Mouse (Mus musculus): Measurements from ENCODE around the gene Zfp710. TPM values are rescaled to one million over a fixed set of nuclear protein-coding genes. Genes with fewer than 3 reads are reported as not detected.

Gene Zfp710
- polyA plus RNA-seq, 1 experiment from 2014 or later, result 11.8 TPM

DNA sequence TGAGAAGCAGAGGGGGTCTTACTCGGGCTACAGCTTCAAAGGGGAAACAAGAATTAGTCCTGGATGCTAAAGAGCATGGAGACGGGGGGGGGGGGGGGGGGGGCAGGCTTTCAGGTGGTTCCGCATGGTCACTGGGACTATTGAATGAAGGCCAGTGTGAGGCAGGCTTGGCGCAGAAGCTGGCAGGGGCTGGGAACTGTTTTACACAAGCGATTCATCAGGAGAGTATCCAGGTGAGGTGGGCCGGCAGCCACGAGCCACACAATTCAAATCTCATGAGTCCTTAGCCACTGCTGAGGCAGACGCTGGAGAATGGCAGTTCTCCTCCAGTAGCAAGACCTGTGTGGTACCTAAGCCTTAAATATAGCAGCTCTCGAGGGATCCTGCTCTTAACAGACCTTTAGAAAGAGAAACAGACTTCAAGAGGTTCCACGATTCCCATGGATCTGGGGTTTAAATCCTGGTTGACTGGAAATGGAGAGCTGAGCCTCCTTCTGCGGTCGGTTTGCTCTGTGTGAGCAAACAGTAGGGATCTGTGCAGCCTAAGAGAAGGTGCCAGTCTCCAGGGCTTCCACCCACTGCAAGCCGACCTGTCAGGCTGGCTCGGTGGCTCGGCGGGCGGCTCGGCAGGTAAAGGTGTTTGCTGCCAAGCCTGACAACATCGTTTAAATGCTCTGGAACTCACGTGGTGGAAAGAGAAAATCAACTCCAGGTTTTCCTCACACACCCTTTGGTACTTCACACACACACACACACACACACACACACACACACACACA lies 19.6 kb upstream of the Zfp710 start:
- 57% methylated on average over 20 of the region's 20 CpGs for WGBS (ENCODE audit: insufficient replicate concordance)
- no peaks in the 10 kb centered on the region for H3K36me3 ChIP-seq (ENCODE audit: control insufficient read depth, insufficient read depth, low read length)

DNA sequence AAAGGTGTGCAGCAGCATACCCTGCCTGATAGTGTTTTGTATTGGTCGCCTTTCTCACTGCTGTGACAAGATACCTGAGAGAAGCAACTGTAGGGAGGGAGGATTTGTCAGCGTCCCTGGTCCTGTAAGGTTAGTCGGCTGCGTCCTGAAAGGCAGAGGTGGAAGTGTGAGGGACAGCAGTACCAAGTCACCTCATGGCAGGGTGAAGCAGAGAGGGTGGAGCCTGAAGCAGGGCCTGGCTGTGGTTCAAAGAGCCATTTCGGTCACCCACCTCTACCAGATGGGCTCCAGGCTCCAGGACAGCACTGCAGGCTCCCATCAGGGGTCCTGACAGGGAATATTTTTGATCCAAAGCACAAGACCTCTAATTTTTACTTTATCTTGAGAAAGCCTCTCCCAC lies 13.9 kb upstream of the Zfp710 start:
- WGBS (ENCODE audit: insufficient replicate concordance), result 64% methylated on average over 5 of the region's 5 CpGs
- Histone ChIP-seq H3K4me2 (no peak overlapping the region), H3K9me3 (replicated peaks; ENCODE audit: control insufficient read depth, low read length) (no peaks in the 10 kb centered on the region), H3K4me3 (ENCODE audit: low read depth, low read length) (no peak overlapping the region), H3K36me3 (ENCODE audit: control insufficient read depth, insufficient read depth, low read length) (no peaks in the 10 kb centered on the region), H3K9ac (ENCODE audit: low read depth, low read length) (no peak overlapping the region), H3K27me3 (ENCODE audit: control insufficient read depth, insufficient read depth, low read length) (no peaks in the 10 kb centered on the region), H3K27ac (ENCODE audit: low read depth, low read length) (no peak overlapping the region), H3K4me1 (ENCODE audit: control insufficient read depth, insufficient read depth, low read length) (no peaks in the 10 kb centered on the region)
- ATAC-seq (replicated peaks; ENCODE audit: insufficient number of reproducible peaks, low FRiP score, low TSS enrichment), result no peak

More for the DNA sequence above, 19.6 kb upstream of the Zfp710 start:
- ATAC-seq (replicated peaks; ENCODE audit: insufficient number of reproducible peaks, low FRiP score, low TSS enrichment), result no peak
- Histone ChIP-seq H3K27ac (ENCODE audit: low read depth, low read length) (no peak overlapping the region), H3K4me3 (ENCODE audit: low read depth, low read length) (no peak overlapping the region), H3K4me2 (no peak overlapping the region), H3K27me3 (ENCODE audit: control insufficient read depth, insufficient read depth, low read length) (no peaks in the 10 kb centered on the region), H3K9me3 (replicated peaks; ENCODE audit: control insufficient read depth, low read length) (no peaks in the 10 kb centered on the region), H3K9ac (ENCODE audit: low read depth, low read length) (no peak overlapping the region), H3K4me1 (ENCODE audit: control insufficient read depth, insufficient read depth, low read length) (no peaks in the 10 kb centered on the region)

DNA sequence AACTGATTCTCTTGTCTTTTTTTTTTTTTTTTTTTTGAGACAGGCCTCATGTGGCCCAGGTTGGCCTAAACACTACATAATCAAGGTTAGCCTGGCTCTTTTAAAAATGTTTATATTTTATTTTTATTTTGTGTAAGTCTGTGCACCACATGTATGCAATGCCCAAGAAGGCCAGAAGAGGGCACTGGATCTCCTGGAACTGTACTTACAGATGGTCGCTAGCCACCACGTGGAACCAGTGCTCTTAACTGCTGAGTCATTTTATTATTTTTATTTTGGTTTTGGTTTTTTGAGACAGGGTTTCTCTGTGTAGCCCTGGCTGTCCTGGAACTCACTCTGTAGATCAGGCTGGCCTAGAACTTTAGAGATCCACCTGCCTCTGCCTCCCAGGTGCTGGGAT lies 13.1 kb upstream of the Zfp710 start:
- no peaks in the 10 kb centered on the region for H3K36me3 ChIP-seq (ENCODE audit: control insufficient read depth, insufficient read depth, low read length)
- no peaks in the 10 kb centered on the region for H3K9me3 ChIP-seq (replicated peaks; ENCODE audit: control insufficient read depth, low read length)
- no peaks in the 10 kb centered on the region for H3K27me3 ChIP-seq (ENCODE audit: control insufficient read depth, insufficient read depth, low read length)
- H3K9ac ChIP-seq (ENCODE audit: low read depth, low read length), result no peak overlapping the region
- H3K4me2 ChIP-seq, result no peak overlapping the region
- ATAC-seq (replicated peaks; ENCODE audit: insufficient number of reproducible peaks, low FRiP score, low TSS enrichment), result no peak
- 43% methylated on average over 2 of the region's 2 CpGs for WGBS (ENCODE audit: insufficient replicate concordance)
- H3K4me3 ChIP-seq (ENCODE audit: low read depth, low read length), result no peak overlapping the region
- no peaks in the 10 kb centered on the region for H3K4me1 ChIP-seq (ENCODE audit: control insufficient read depth, insufficient read depth, low read length)
- no peak overlapping the region for H3K27ac ChIP-seq (ENCODE audit: low read depth, low read length)

DNA sequence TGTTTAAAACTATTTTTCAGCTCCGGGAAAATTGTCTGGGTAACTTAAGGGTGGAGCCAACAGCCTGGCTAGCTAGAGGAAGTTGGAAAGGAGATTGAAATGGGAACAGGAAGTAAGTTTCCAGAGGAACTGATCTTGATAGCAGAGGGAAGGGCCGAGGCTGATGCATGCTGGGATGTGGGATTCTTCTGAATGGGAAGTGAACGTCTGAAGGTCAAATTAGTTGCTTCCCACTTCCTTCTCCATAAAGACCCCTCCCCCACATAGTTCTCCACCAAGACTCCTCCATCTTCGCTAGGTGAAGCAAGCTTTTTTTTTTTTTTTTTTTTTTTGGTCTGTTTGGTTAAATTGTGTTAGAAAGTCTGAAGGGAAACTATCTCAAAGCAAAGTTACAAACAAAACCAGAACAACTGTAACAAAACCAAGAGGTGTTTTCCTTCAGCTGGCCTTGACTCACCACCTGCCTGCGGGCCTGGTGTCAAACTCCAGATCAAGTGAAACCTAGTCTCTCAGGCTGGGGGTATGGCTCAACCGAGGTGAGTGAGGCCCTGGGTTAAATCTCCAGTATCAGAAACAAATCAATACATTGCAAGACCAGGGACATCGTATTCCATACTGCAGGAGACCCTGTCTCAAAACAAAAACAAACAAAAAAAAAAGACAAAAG lies 10.6 kb upstream of the Zfp710 start:
- Histone ChIP-seq H3K9me3 (replicated peaks; ENCODE audit: control insufficient read depth, low read length) (no peaks in the 10 kb centered on the region), H3K27ac (ENCODE audit: low read depth, low read length) (no peak overlapping the region), H3K4me3 (ENCODE audit: low read depth, low read length) (no peak overlapping the region), H3K9ac (ENCODE audit: low read depth, low read length) (no peak overlapping the region), H3K4me1 (ENCODE audit: control insufficient read depth, insufficient read depth, low read length) (no peaks in the 10 kb centered on the region), H3K36me3 (ENCODE audit: control insufficient read depth, insufficient read depth, low read length) (no peaks in the 10 kb centered on the region), H3K4me2 (no peak overlapping the region), H3K27me3 (ENCODE audit: control insufficient read depth, insufficient read depth, low read length) (no peaks in the 10 kb centered on the region)
- no peak for ATAC-seq (replicated peaks; ENCODE audit: insufficient number of reproducible peaks, low FRiP score, low TSS enrichment)
- WGBS (ENCODE audit: insufficient replicate concordance), result 60% methylated on average over 7 of the region's 7 CpGs

DNA sequence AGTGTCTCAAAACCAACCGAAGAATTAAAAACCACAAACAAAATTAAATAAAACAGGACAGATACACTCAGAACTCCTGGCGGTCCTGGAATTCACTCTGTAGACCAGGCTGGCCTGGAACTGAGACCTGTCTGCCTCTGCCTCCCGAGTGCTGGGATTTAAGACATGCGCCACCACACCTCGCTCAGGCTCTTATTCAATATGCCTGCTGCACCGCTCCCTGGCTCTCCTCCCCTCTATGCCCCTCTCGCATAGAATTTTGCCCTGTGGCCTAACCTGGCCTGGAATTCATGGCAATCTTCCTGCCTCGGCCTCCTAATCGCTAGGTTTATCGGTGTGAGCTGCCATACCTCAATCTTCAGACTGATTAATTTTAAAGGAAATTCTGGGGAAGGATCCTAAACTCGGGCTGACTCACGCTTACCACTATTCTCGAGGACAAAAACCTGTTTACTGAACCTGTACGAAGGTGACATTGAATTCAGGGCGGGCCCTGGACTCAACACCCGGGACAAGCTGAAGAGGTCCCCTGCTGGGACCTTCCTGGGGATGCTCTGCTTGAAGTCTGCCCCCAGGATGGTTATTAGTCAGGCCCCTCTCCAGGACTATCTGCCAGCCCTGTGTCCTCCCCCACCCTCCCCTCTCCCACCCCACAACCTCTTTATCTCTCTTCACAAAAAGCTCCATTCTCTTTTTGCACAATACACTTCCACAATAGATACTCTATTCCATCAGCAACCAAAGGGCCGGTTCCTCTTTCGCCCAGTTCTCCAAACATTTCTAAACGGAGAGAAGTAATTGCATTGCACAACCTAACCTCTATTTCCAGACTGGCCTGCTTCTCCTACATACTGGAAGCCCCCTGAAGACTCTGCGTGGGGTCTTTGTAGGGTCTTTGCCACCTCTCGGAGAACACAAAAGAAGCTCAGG lies 9.5 kb upstream of the Zfp710 start:
- Histone ChIP-seq H3K27me3 (ENCODE audit: control insufficient read depth, insufficient read depth, low read length) (no peaks in the 10 kb centered on the region), H3K4me2 (no peak overlapping the region), H3K27ac (ENCODE audit: low read depth, low read length) (no peak overlapping the region), H3K4me3 (ENCODE audit: low read depth, low read length) (no peak overlapping the region), H3K9me3 (replicated peaks; ENCODE audit: control insufficient read depth, low read length) (no peaks in the 10 kb centered on the region), H3K9ac (ENCODE audit: low read depth, low read length) (no peak overlapping the region), H3K36me3 (ENCODE audit: control insufficient read depth, insufficient read depth, low read length) (no peaks in the 10 kb centered on the region), H3K4me1 (ENCODE audit: control insufficient read depth, insufficient read depth, low read length) (no peaks in the 10 kb centered on the region)
- 78% methylated on average over 21 of the region's 21 CpGs for WGBS (ENCODE audit: insufficient replicate concordance)
- no peak for ATAC-seq (replicated peaks; ENCODE audit: insufficient number of reproducible peaks, low FRiP score, low TSS enrichment)

DNA sequence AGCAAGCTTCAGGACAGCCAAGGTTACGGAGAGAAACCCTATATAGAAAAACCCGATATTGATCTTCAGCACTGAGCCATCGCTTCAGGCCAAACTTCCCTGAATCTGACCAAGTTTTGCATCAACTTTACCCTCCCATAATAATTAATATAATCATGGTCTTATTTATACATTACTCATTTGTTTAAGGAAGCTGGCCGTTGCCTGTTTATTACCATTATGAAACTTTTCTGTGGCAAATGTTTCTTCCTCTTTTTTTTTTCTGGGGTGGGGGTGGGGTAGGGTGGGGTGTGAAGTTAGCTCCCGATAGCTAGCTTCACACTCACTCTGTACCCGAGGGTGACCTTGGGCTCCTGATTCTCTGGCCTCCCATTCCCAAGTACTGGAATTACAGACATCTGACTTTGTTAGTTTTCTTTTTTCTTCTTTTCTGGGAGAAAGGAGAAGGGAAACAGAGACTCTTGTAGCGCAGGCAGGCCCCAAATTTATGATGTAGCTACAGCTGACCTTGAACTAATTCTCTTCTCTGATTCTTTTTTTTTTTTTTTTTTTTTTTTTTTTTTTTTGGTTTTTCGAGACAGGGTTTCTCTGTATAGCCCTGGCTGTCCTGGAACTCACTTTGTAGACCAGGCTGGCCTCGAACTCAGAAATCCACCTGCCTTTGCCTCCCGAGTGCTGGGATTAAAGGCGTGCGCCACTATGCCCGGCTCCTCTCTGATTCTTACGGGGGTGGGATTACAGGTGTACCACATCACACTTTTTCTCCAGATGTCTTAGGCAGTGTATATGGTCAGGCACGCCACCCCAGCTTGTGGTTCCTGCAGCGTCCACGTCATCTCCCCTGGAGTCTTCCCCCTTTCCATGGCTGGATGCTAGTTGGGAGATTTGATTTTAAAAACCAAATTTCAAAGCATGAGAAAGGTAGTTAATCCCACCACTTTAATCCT lies 5.8 kb upstream of the Zfp710 start:
- no peak overlapping the region for H3K9ac ChIP-seq (ENCODE audit: low read depth, low read length)
- 81% methylated on average over 16 of the region's 17 CpGs for WGBS (ENCODE audit: insufficient replicate concordance)
- H3K27me3 ChIP-seq (ENCODE audit: control insufficient read depth, insufficient read depth, low read length), result no peaks in the 10 kb centered on the region
- no peak overlapping the region for H3K4me3 ChIP-seq (ENCODE audit: low read depth, low read length)
- no peak for ATAC-seq (replicated peaks; ENCODE audit: insufficient number of reproducible peaks, low FRiP score, low TSS enrichment)
- H3K4me2 ChIP-seq, result no peak overlapping the region
- no peak overlapping the region for H3K27ac ChIP-seq (ENCODE audit: low read depth, low read length)
- no peaks in the 10 kb centered on the region for H3K4me1 ChIP-seq (ENCODE audit: control insufficient read depth, insufficient read depth, low read length)
- no peaks in the 10 kb centered on the region for H3K36me3 ChIP-seq (ENCODE audit: control insufficient read depth, insufficient read depth, low read length)
- H3K9me3 ChIP-seq (replicated peaks; ENCODE audit: control insufficient read depth, low read length), result no peaks in the 10 kb centered on the region

DNA sequence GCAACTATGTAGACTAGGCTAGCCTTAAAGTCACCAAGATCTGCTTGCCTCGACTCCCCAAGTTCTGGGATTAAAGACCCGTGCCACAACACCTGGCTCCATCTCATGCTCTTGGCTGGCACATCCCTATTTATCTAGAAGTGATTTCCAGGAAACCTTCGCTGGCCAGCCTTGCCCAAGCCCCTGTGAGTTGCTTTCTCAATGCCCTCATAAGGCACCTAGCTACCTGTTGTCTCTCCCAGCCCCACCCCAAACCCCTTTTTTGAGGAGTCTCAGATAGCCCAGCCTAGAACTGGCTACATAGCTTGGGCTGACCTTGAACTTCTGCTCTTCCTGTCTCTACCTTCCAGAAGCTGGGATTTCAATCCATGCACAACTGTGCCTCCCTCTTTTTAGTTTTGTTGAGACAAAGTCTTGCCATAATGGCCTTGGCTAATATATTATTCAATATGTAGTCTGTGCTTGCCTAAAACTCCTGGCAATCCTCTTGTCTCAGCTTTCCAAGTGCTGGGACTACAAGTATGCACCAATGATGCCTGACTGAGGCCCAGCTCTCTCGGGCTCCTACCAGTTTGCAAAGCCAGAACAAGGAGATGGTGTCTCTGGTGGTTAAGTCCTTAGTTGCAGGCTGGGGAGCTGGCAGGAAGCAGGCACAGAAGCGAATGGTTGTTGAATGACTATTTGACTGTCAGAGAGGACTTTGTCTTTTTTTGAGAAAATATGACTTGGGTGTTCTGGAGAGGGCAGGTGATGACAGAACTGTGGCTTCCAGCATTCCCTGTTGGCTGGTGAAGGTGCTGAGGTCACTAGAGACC lies 786 bp upstream of the Zfp710 start:
- Histone ChIP-seq H3K27me3 (ENCODE audit: control insufficient read depth, insufficient read depth, low read length) (no peaks in the 10 kb centered on the region), H3K27ac (ENCODE audit: low read depth, low read length) (peak overlapping the region; percentile 22; the same call in 1 of the 2 replicates), H3K4me1 (ENCODE audit: control insufficient read depth, insufficient read depth, low read length) (peaks cover 19% of the 10 kb centered on the region; the same call in 1 of the 2 replicates), H3K4me2 (peak overlapping the region; percentile 95), H3K36me3 (ENCODE audit: control insufficient read depth, insufficient read depth, low read length) (no peaks in the 10 kb centered on the region), H3K9ac (ENCODE audit: low read depth, low read length) (no peak overlapping the region), H3K4me3 (ENCODE audit: low read depth, low read length) (peak overlapping the region; percentile 89; the same call in 1 of the 2 replicates), H3K9me3 (replicated peaks; ENCODE audit: control insufficient read depth, low read length) (no peaks in the 10 kb centered on the region)
- no peak for ATAC-seq (replicated peaks; ENCODE audit: insufficient number of reproducible peaks, low FRiP score, low TSS enrichment)
- WGBS (ENCODE audit: insufficient replicate concordance), result 69% methylated on average over 5 of the region's 5 CpGs
